Mouse (Mus musculus) CD4-positive helper T cell, adult 2 months (primary cell): ENCODE data around the gene Adam1a.

Experiments used
- DNase-seq: peaks from one replicate; pipeline ENCODE4 v3.0.0-alpha.2; 2012; ENCODE audit warnings: low read depth, missing footprints, low spot score

The Adam1a gene

GRCm38 (mm10) chr5:121500719-121501118, 44.6 kb downstream of the Adam1a start:
- no peak for DNase-seq

- DNase-seq = no peak
These were observed 52.0 kb downstream of the Adam1a start for GRCm38 (mm10) chr5:121493305-121493704.

- DNase-seq = no peak
These were observed 60.5 kb downstream of the Adam1a start for GRCm38 (mm10) chr5:121484801-121485200.

GRCm38 (mm10) chr5:121477680-121478079, 67.6 kb downstream of the Adam1a start:
- peak; percentile 71 for DNase-seq

GRCm38 (mm10) chr5:121476040-121476439, 69.2 kb downstream of the Adam1a start:
- DNase-seq = no peak

- DNase-seq = no peak
These were observed 70.7 kb downstream of the Adam1a start for GRCm38 (mm10) chr5:121474610-121475009.

- DNase-seq = no peak
These were observed 72.9 kb downstream of the Adam1a start for GRCm38 (mm10) chr5:121472411-121472810.

- DNase-seq = no peak
These were observed 75.7 kb downstream of the Adam1a start for GRCm38 (mm10) chr5:121469566-121469965.
